Comparison of ENCODE assay signal across 9 mouse cellular contexts in genomic region chr5:112493492-112493891, GRCm38 (mm10). TPM values are rescaled to one million over a fixed set of nuclear protein-coding genes. Genes with fewer than 3 reads are reported as not detected.
DNase-seq lines count a peak whose midpoint lies in the region; ATAC-seq and TF ChIP-seq lines count a peak whose summit lies in the region.
"Had no signal": no experiment of that assay in that cellular context is flagged by ENCODE, and none has a peak within 500 bp of the region (broad histone marks: within the 10 kb centered on the region; RNA-seq: fewer than 3 reads in every experiment).

No protein-coding gene starts in this region.

- no peak for TF ChIP-seq CTCF in lung, embryonic 14.5 days (IDR thresholded peaks at IDR 0.05; ENCODE audit: low read depth)

- H3K27ac ChIP-seq in lung, embryonic 14.5 days (ENCODE audit: low read depth), result no peak overlapping the region
- no peak overlapping the region for H3K27ac ChIP-seq in embryonic facial prominence, embryonic 13.5 days
- H3K27ac ChIP-seq in hindbrain, embryonic 14.5 days, result peak overlapping the region; percentile 46; the same call in 1 of the 2 replicates
- no peak overlapping the region for H3K27ac ChIP-seq in limb, embryonic 10.5 days
- H3K27ac ChIP-seq: limb, embryonic 12.5 days had no signal

- WGBS in lung, embryonic 14.5 days, result 24% methylated on average over 11 of the region's 11 CpGs
- WGBS in embryonic facial prominence, embryonic 13.5 days, result 35% methylated on average over 11 of the region's 11 CpGs
- WGBS in hindbrain, embryonic 14.5 days, result 31% methylated on average over 11 of the region's 11 CpGs
- WGBS in limb, embryonic 10.5 days, result 41% methylated on average over 11 of the region's 11 CpGs

- H3K4me2 ChIP-seq in lung, embryonic 14.5 days, result peak overlapping the region; percentile 32; the same call in 1 of the 2 replicates
- H3K4me2 ChIP-seq in embryonic facial prominence, embryonic 13.5 days, result peak overlapping the region; percentile 22
- H3K4me2 ChIP-seq in hindbrain, embryonic 14.5 days (replicated peaks), result no peak overlapping the region
- H3K4me2 ChIP-seq: limb, embryonic 12.5 days had no signal

- no peaks in the 10 kb centered on the region for H3K27me3 ChIP-seq in lung, embryonic 14.5 days (ENCODE audit: insufficient read depth, low read length)
- peaks cover 5% of the 10 kb centered on the region; the same call in 1 of the 2 replicates for H3K27me3 ChIP-seq in embryonic facial prominence, embryonic 13.5 days
- no peaks in the 10 kb centered on the region for H3K27me3 ChIP-seq in hindbrain, embryonic 14.5 days (ENCODE audit: control insufficient read depth, insufficient read depth, low read length)
- no peaks in the 10 kb centered on the region for H3K27me3 ChIP-seq in limb, embryonic 10.5 days (ENCODE audit: low read depth, poor library complexity, severe bottlenecking)
- H3K27me3 ChIP-seq: limb, embryonic 12.5 days had no signal

- H3K4me3 ChIP-seq in lung, embryonic 14.5 days (ENCODE audit: low read depth, low read length), result no peak overlapping the region
- H3K4me3 ChIP-seq in embryonic facial prominence, embryonic 13.5 days, result no peak overlapping the region
- H3K4me3 ChIP-seq in hindbrain, embryonic 14.5 days (replicated peaks; ENCODE audit: low read length), result no peak overlapping the region
- H3K4me3 ChIP-seq in limb, embryonic 10.5 days, result no peak overlapping the region
- H3K4me3 ChIP-seq: limb, embryonic 12.5 days had no signal

- H3K4me1 ChIP-seq in lung, embryonic 14.5 days (ENCODE audit: insufficient read depth), result no peaks in the 10 kb centered on the region; the same call in 1 of the 2 replicates
- H3K4me1 ChIP-seq in embryonic facial prominence, embryonic 13.5 days, result peaks cover 5% of the 10 kb centered on the region
- H3K4me1 ChIP-seq in hindbrain, embryonic 14.5 days (replicated peaks; ENCODE audit: control insufficient read depth, insufficient read depth, low read length), result peaks cover 15% of the 10 kb centered on the region; the same call in 1 of the 2 replicates
- peaks cover 8% of the 10 kb centered on the region; the same call in 1 of the 2 replicates for H3K4me1 ChIP-seq in limb, embryonic 10.5 days
- H3K4me1 ChIP-seq: limb, embryonic 12.5 days had no signal

- DNase-seq in lung, embryonic 14.5 days, result peak; percentile 83
- DNase-seq in lung, adult 18-20 months, result no peak
- DNase-seq in hindbrain, embryonic 14.5 days (ENCODE audit: low spot score), result peak; percentile 54
- DNase-seq in limb, embryonic 10.5 days (ENCODE audit: low spot score), result peak; percentile 73
- DNase-seq in right cerebral cortex, adult 18-20 months, result peak; percentile 80
- no peak for DNase-seq in spleen, postnatal 14 days (ENCODE audit: low spot score in 2 of 2)
- DNase-seq in natural killer cell, adult 2 months (ENCODE audit: low spot score in 2 of 2), result no peak

- H3K9ac ChIP-seq in lung, embryonic 14.5 days, result no peak overlapping the region
- H3K9ac ChIP-seq in embryonic facial prominence, embryonic 13.5 days, result no peak overlapping the region
- no peak overlapping the region for H3K9ac ChIP-seq in hindbrain, embryonic 14.5 days
- H3K9ac ChIP-seq: limb, embryonic 12.5 days had no signal

- ATAC-seq in lung, embryonic 14.5 days (ENCODE audit: insufficient read depth), result peak; percentile 63
- no peak for ATAC-seq in embryonic facial prominence, embryonic 13.5 days (ENCODE audit: insufficient number of reproducible peaks, insufficient read depth, low FRiP score, low TSS enrichment, low read depth)
- peak; percentile 62; the same call in 1 of the 2 replicates for ATAC-seq in hindbrain, embryonic 14.5 days (ENCODE audit: low FRiP score)

- H3K36me3 ChIP-seq in lung, embryonic 14.5 days (ENCODE audit: insufficient read depth), result no peaks in the 10 kb centered on the region
- H3K36me3 ChIP-seq in embryonic facial prominence, embryonic 13.5 days, result no peaks in the 10 kb centered on the region
- no peaks in the 10 kb centered on the region for H3K36me3 ChIP-seq in hindbrain, embryonic 14.5 days (replicated peaks; ENCODE audit: control insufficient read depth, insufficient read depth)
- no peaks in the 10 kb centered on the region for H3K36me3 ChIP-seq in limb, embryonic 10.5 days
- H3K36me3 ChIP-seq: limb, embryonic 12.5 days had no signal

- H3K9me3 ChIP-seq in lung, embryonic 14.5 days (ENCODE audit: low read depth, low read length), result no peaks in the 10 kb centered on the region
- no peaks in the 10 kb centered on the region for H3K9me3 ChIP-seq in embryonic facial prominence, embryonic 13.5 days
- H3K9me3 ChIP-seq in hindbrain, embryonic 14.5 days (ENCODE audit: control insufficient read depth, low read length), result no peaks in the 10 kb centered on the region
- no peaks in the 10 kb centered on the region for H3K9me3 ChIP-seq in limb, embryonic 10.5 days (replicated peaks)
- H3K9me3 ChIP-seq: limb, embryonic 12.5 days had no signal

RNA-seq across cellular contexts. Expression of gene Gm6588, which starts 44.3 kb away (rescaled TPM):
- polyA plus RNA-seq in lung, embryonic 14.5 days (2014; fragmentation: Nextera tagmentation; extraction: Ambion mirVana), result not detected in 2 replicates
- 0.08 and 0.15 TPM in 2 replicates for polyA plus RNA-seq in embryonic facial prominence, embryonic 13.5 days (2015; fragmentation: Nextera tagmentation; extraction: Ambion mirVana)
- 0.23 and 0.29 TPM in 2 replicates for polyA plus RNA-seq in hindbrain, embryonic 14.5 days (2014; fragmentation: Nextera tagmentation; extraction: Ambion mirVana)
- not detected in 2 replicates for polyA plus RNA-seq in limb, embryonic 10.5 days (2016; fragmentation: Nextera tagmentation; extraction: Ambion mirVana)
- polyA plus RNA-seq: limb, embryonic 12.5 days had no signal

Comparison
In these comparisons a context has a peak if more than half of its experiments do, and no peak if none do; other contexts are left out.
1. DNase-seq: peak in lung, embryonic 14.5 days (single experiment), hindbrain, embryonic 14.5 days (single experiment), limb, embryonic 10.5 days (single experiment) and right cerebral cortex, adult 18-20 months (single experiment); none in lung, adult 18-20 months (0 of 2), spleen, postnatal 14 days (0 of 2) and natural killer cell, adult 2 months (0 of 2).